Mouse (Mus musculus) lung, postnatal 0 days (tissue): Measurements from ENCODE around the gene Topbp1. TPM values are rescaled to one million over a fixed set of nuclear protein-coding genes. Genes with fewer than 3 reads are reported as not detected.
A peak's percentile ranks its signal among the peaks of the same experiment; 100 is the strongest.

ENCODE experiments used
- ATAC-seq: fragments of 200-750 bp; cut with Nextera tagmentation; 2 replicates; pipeline ENCODE4 v1.8.0; 2017; ENCODE audit warnings: moderate library complexity
- DNase-seq: peaks from one replicate; pipeline ENCODE4 v3.0.0-alpha.2; 2016; ENCODE audit warnings: low spot score
- H3K27ac ChIP-seq: fragments of 300-500 bp; sonication (generic); 2 replicates; pipeline ENCODE4 v1.5.1; 2014; ENCODE audit warnings: antibody characterized with exemption, mild to moderate bottlenecking, low read length, mixed read lengths
- H3K27me3 ChIP-seq: fragments of 300-500 bp; sonication (generic); replicated peaks from 2 replicates; pipeline ENCODE4 v1.6.1; 2014; ENCODE audit warnings: low read length, mixed read lengths; ENCODE audit not compliant: insufficient read depth
- H3K36me3 ChIP-seq: fragments of 300-500 bp; sonication (generic); 2 replicates; pipeline ENCODE4 v1.6.1; 2014; ENCODE audit warnings: low read length, mixed read lengths; ENCODE audit not compliant: insufficient read depth
- H3K4me1 ChIP-seq: fragments of 300-500 bp; sonication (generic); 2 replicates; pipeline ENCODE4 v1.6.1; 2014; ENCODE audit warnings: antibody characterized with exemption, low read depth, low read length, mixed read lengths; ENCODE audit not compliant: insufficient read depth
- H3K4me2 ChIP-seq: fragments of 300-500 bp; sonication (generic); replicated peaks from 2 replicates; pipeline ENCODE4 v1.6.1; 2014; ENCODE audit warnings: low read depth, mild to moderate bottlenecking, low read length, moderate library complexity, mixed read lengths
- H3K4me3 ChIP-seq: fragments of 300-500 bp; sonication (generic); 2 replicates; pipeline ENCODE4 v1.5.1; 2014; ENCODE audit warnings: low read depth, low read length
- H3K9ac ChIP-seq: fragments of 300-500 bp; sonication (generic); replicated peaks from 2 replicates; pipeline ENCODE4 v1.6.1; 2014; ENCODE audit warnings: low read depth, mild to moderate bottlenecking
- H3K9me3 ChIP-seq: fragments of 300-500 bp; sonication (generic); 2 replicates; pipeline ENCODE4 v1.6.1; 2016; ENCODE audit warnings: low read length, mixed read lengths
- CTCF ChIP-seq: IDR thresholded peaks from 2 replicates; pipeline ENCODE4 v1.5.1; 2016; ENCODE audit warnings: antibody characterized with exemption, mild to moderate bottlenecking
- EP300 ChIP-seq: IDR thresholded peaks from 2 replicates; pipeline ENCODE4 v1.6.1; 2016; ENCODE audit warnings: antibody characterized with exemption, mild to moderate bottlenecking, control low read depth
- WGBS: fragments of 180-500 bp; shearing (Covaris S2); extraction: QIAGEN DNeasy Blood & Tissue Kit; methylation state at CpG from one replicate; pipeline ENCODE4 v1.1.7; 2014; 5-methylcytosine and 5-hydroxymethylcytosine counted together
- polyA plus RNA-seq: library from polyadenylated mRNA; unstranded; fragments of >200 nt; fragmentation: Nextera tagmentation; extraction: Ambion mirVana; gene quantifications from 2 replicates; pipeline ENCODE4 v1.2.1, GENCODE M21; 2015

Gene Topbp1
- polyA plus RNA-seq, 1 experiment from 2014 or later: 15.7 TPM

GRCm38 (mm10) chr9:103386573-103386972 is 81.6 kb downstream of the Topbp1 start:
- no peak for DNase-seq
- no peak for TF ChIP-seq EP300
- no peak overlapping the region for H3K9ac ChIP-seq
- no peaks in the 10 kb centered on the region for H3K9me3 ChIP-seq
- no peak overlapping the region for H3K27ac ChIP-seq
- H3K27me3 ChIP-seq: no peaks in the 10 kb centered on the region
- H3K4me3 ChIP-seq: no peak overlapping the region
- no peak for ATAC-seq
- H3K4me2 ChIP-seq: no peak overlapping the region
- H3K36me3 ChIP-seq: no peaks in the 10 kb centered on the region
- H3K4me1 ChIP-seq: no peaks in the 10 kb centered on the region
- WGBS: 44% methylated on average over 5 of the region's 5 CpGs

GRCm38 (mm10) chr9:103387011-103387653 is 82.1 kb downstream of the Topbp1 start:
- Histone ChIP-seq H3K36me3 (no peaks in the 10 kb centered on the region), H3K4me2 (no peak overlapping the region), H3K4me3 (no peak overlapping the region), H3K9me3 (no peaks in the 10 kb centered on the region), H3K27ac (no peak overlapping the region), H3K9ac (no peak overlapping the region), H3K27me3 (no peaks in the 10 kb centered on the region), H3K4me1 (no peaks in the 10 kb centered on the region)
- DNase-seq (no peak), ATAC-seq (no peak)
- TF ChIP-seq EP300 (no peak), CTCF (no peak)
- WGBS: 25% methylated on average over 10 of the region's 10 CpGs

- Histone ChIP-seq H3K9ac (no peak overlapping the region), H3K4me3 (no peak overlapping the region), H3K36me3 (no peaks in the 10 kb centered on the region), H3K4me2 (no peak overlapping the region), H3K9me3 (no peaks in the 10 kb centered on the region), H3K4me1 (no peaks in the 10 kb centered on the region), H3K27ac (no peak overlapping the region), H3K27me3 (no peaks in the 10 kb centered on the region)
- 60% methylated on average over 6 of the region's 6 CpGs for WGBS
- DNase-seq: no peak
- ATAC-seq: peak; percentile 38
- no peak for TF ChIP-seq EP300
- no peak for TF ChIP-seq CTCF
Observed at GRCm38 (mm10) chr9:103389261-103389660, 84.2 kb downstream of the Topbp1 start.

- no peak overlapping the region for H3K9ac ChIP-seq
- no peaks in the 10 kb centered on the region for H3K27me3 ChIP-seq
- TF ChIP-seq CTCF (no peak), EP300 (no peak)
- no peak overlapping the region for H3K4me3 ChIP-seq
- H3K9me3 ChIP-seq: no peaks in the 10 kb centered on the region
- no peaks in the 10 kb centered on the region for H3K4me1 ChIP-seq
- H3K4me2 ChIP-seq: no peak overlapping the region
- DNase-seq (no peak), ATAC-seq (no peak)
- no peak overlapping the region for H3K27ac ChIP-seq
- 69% methylated on average over 6 of the region's 6 CpGs for WGBS
- H3K36me3 ChIP-seq: no peaks in the 10 kb centered on the region
Observed at GRCm38 (mm10) chr9:103391796-103392372, 86.9 kb downstream of the Topbp1 start.

GRCm38 (mm10) chr9:103393256-103393655 is 88.2 kb downstream of the Topbp1 start:
- no peak overlapping the region for H3K4me2 ChIP-seq
- DNase-seq (no peak), ATAC-seq (no peak)
- no peaks in the 10 kb centered on the region for H3K27me3 ChIP-seq
- no peaks in the 10 kb centered on the region for H3K4me1 ChIP-seq
- H3K36me3 ChIP-seq: no peaks in the 10 kb centered on the region
- H3K9me3 ChIP-seq: no peaks in the 10 kb centered on the region
- H3K27ac ChIP-seq: no peak overlapping the region
- WGBS: 84% methylated on average over 11 of the region's 11 CpGs
- no peak overlapping the region for H3K9ac ChIP-seq
- H3K4me3 ChIP-seq: no peak overlapping the region
- TF ChIP-seq EP300 (no peak), CTCF (no peak)

- no peak overlapping the region for H3K9ac ChIP-seq
- no peaks in the 10 kb centered on the region for H3K27me3 ChIP-seq
- H3K27ac ChIP-seq: no peak overlapping the region
- no peak overlapping the region for H3K4me2 ChIP-seq
- H3K9me3 ChIP-seq: no peaks in the 10 kb centered on the region
- H3K4me3 ChIP-seq: no peak overlapping the region
- no peaks in the 10 kb centered on the region for H3K36me3 ChIP-seq
- DNase-seq (peak; percentile 18), ATAC-seq (no peak)
- TF ChIP-seq EP300 (no peak), CTCF (no peak)
- WGBS: 55% methylated on average over 21 of the region's 21 CpGs
- H3K4me1 ChIP-seq: no peaks in the 10 kb centered on the region
Observed at GRCm38 (mm10) chr9:103398509-103399157, 93.6 kb downstream of the Topbp1 start.

Other genes starting within 250 kb of the Topbp1 start
- 6.8 and 7.3 TPM in 2 replicates for gene Rab6b, start 193.4 kb upstream of the Topbp1 start, polyA plus RNA-seq
- gene Srprb, start 103.1 kb upstream of the Topbp1 start, polyA plus RNA-seq: 39.4 and 40.5 TPM in 2 replicates
- gene Gm20425, start 74.9 kb upstream of the Topbp1 start, polyA plus RNA-seq: 7.3 and 10.7 TPM in 2 replicates
- gene Trf, start 74.8 kb upstream of the Topbp1 start, polyA plus RNA-seq: 523 and 670 TPM in 2 replicates
- 1.4 and 2.0 TPM in 2 replicates for gene 1300017J02Rik, start 133 bp upstream of the Topbp1 start, polyA plus RNA-seq
- gene Cdv3, start 60.6 kb downstream of the Topbp1 start, polyA plus RNA-seq: 60.2 and 63.9 TPM in 2 replicates
- gene Bfsp2, start 175.2 kb downstream of the Topbp1 start, polyA plus RNA-seq: 0.30 and 0.68 TPM in 2 replicates